Mouse (Mus musculus) bone marrow macrophage, adult 2 months (primary cell): ENCODE data around the gene Tmem262.

Experiments used
- CTCF ChIP-seq: IDR thresholded peaks from 2 replicates; pipeline ENCODE4 v1.5.1; 2012; ENCODE audit warnings: low read depth, mild to moderate bottlenecking, low read length, moderate library complexity
- POLR2A ChIP-seq: IDR thresholded peaks from 2 replicates; pipeline ENCODE4 v1.6.1; 2012; ENCODE audit warnings: mild to moderate bottlenecking, low read depth, low read length, borderline replicate concordance

DNA sequence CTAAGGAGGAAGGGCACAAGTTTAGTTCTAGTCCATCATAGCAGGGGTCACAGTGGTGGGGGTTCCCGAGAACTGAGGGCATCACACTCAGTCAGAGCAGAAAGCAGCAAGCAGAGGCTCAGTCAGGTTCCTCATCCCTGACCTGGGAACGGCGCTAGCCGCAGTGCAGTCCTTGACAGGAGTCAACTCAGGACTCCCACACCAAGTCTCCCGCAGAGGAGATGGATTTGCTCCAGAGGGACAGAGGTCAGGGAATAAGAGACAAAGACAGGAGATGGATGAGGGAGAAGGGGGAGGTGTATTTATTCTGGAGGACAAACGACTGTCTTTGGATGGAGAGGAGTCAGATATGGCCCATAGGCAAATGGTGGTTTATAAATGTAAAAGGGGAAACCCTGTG is 33.3 kb downstream of the Tmem262 start:
- TF ChIP-seq CTCF (no peak), POLR2A (no peak)
